10 mouse cellular contexts compared by ENCODE assay signal in genomic region chr7:130261684-130262527, GRCm38 (mm10).
DNase-seq lines count a peak whose midpoint lies in the region; ATAC-seq lines count a peak whose summit lies in the region.
"Had no signal": no experiment of that assay in that cellular context is flagged by ENCODE, and none has a peak within 500 bp of the region (broad histone marks: within the 10 kb centered on the region; RNA-seq: fewer than 3 reads in every experiment).

No protein-coding gene starts in this region.

- H3K4me2 ChIP-seq in kidney, embryonic 15.5 days: peak overlapping the region; percentile 86
- peak overlapping the region; percentile 88 for H3K4me2 ChIP-seq in embryonic facial prominence, embryonic 11.5 days (ENCODE audit: low read depth, low read length)
- H3K4me2 ChIP-seq in forebrain, embryonic 16.5 days (ENCODE audit: low read length): peak overlapping the region; percentile 87
- H3K4me2 ChIP-seq in midbrain, embryonic 12.5 days (replicated peaks): peak overlapping the region; percentile 85

- peaks cover 80% of the 10 kb centered on the region for H3K4me1 ChIP-seq in kidney, embryonic 15.5 days
- peaks cover 15% of the 10 kb centered on the region for H3K4me1 ChIP-seq in embryonic facial prominence, embryonic 11.5 days (ENCODE audit: control insufficient read depth, insufficient read depth, low read length)
- peaks cover 68% of the 10 kb centered on the region for H3K4me1 ChIP-seq in forebrain, embryonic 16.5 days (replicated peaks; ENCODE audit: control insufficient read depth, insufficient read depth, low read length)
- H3K4me1 ChIP-seq in midbrain, embryonic 12.5 days: peaks cover 79% of the 10 kb centered on the region

- H3K4me3 ChIP-seq in kidney, embryonic 15.5 days (replicated peaks): peak overlapping the region; percentile 81
- peak overlapping the region; percentile 83 for H3K4me3 ChIP-seq in embryonic facial prominence, embryonic 11.5 days (ENCODE audit: low read depth, low read length)
- H3K4me3 ChIP-seq in forebrain, embryonic 16.5 days (replicated peaks; ENCODE audit: low read length): peak overlapping the region; percentile 75
- peak overlapping the region; percentile 86 for H3K4me3 ChIP-seq in midbrain, embryonic 12.5 days
- H3K4me3 ChIP-seq: erythroblast, embryonic 14.5 days had no signal

- no peaks in the 10 kb centered on the region for H3K27me3 ChIP-seq in kidney, embryonic 15.5 days
- no peaks in the 10 kb centered on the region for H3K27me3 ChIP-seq in embryonic facial prominence, embryonic 11.5 days (ENCODE audit: control insufficient read depth, insufficient read depth, low read length)
- no peaks in the 10 kb centered on the region for H3K27me3 ChIP-seq in forebrain, embryonic 16.5 days (replicated peaks; ENCODE audit: control insufficient read depth, insufficient read depth, low read length)
- H3K27me3 ChIP-seq in midbrain, embryonic 12.5 days: peaks cover 26% of the 10 kb centered on the region

- peaks cover 17% of the 10 kb centered on the region for H3K36me3 ChIP-seq in kidney, embryonic 15.5 days
- H3K36me3 ChIP-seq in embryonic facial prominence, embryonic 11.5 days (replicated peaks; ENCODE audit: control insufficient read depth, insufficient read depth, low read depth, low read length): no peaks in the 10 kb centered on the region; the same call in 1 of the 2 replicates
- no peaks in the 10 kb centered on the region for H3K36me3 ChIP-seq in forebrain, embryonic 16.5 days (ENCODE audit: control insufficient read depth, insufficient read depth)
- no peaks in the 10 kb centered on the region for H3K36me3 ChIP-seq in midbrain, embryonic 12.5 days

- peak overlapping the region; percentile 82 for H3K9ac ChIP-seq in kidney, embryonic 15.5 days
- peak overlapping the region; percentile 29 for H3K9ac ChIP-seq in embryonic facial prominence, embryonic 11.5 days (replicated peaks; ENCODE audit: low read length)
- H3K9ac ChIP-seq in forebrain, embryonic 16.5 days (replicated peaks; ENCODE audit: low read depth, low read length): peak overlapping the region; percentile 46
- peak overlapping the region; percentile 89 for H3K9ac ChIP-seq in midbrain, embryonic 12.5 days (replicated peaks)
- H3K9ac ChIP-seq: liver, embryonic 14.5 days had no signal

- H3K9me3 ChIP-seq in kidney, embryonic 15.5 days (replicated peaks): no peaks in the 10 kb centered on the region
- no peaks in the 10 kb centered on the region for H3K9me3 ChIP-seq in embryonic facial prominence, embryonic 11.5 days (replicated peaks; ENCODE audit: control insufficient read depth, low read length)
- H3K9me3 ChIP-seq in forebrain, embryonic 16.5 days (ENCODE audit: control insufficient read depth, low read length): no peaks in the 10 kb centered on the region
- H3K9me3 ChIP-seq in midbrain, embryonic 12.5 days: no peaks in the 10 kb centered on the region

- peak overlapping the region; percentile 69 for H3K27ac ChIP-seq in kidney, embryonic 15.5 days
- H3K27ac ChIP-seq in embryonic facial prominence, embryonic 11.5 days (replicated peaks; ENCODE audit: low read depth, low read length): no peak overlapping the region
- H3K27ac ChIP-seq in forebrain, embryonic 16.5 days (ENCODE audit: low read length): peak overlapping the region; percentile 68
- H3K27ac ChIP-seq in midbrain, embryonic 12.5 days (replicated peaks): peak overlapping the region; percentile 91
- H3K27ac ChIP-seq: liver, embryonic 14.5 days had no signal

- no peak for DNase-seq in kidney, adult 11 months
- peak; percentile 28 for DNase-seq in embryonic facial prominence, embryonic 11.5 days (ENCODE audit: low spot score)
- no peak for DNase-seq in gastrocnemius, postnatal 4 days (ENCODE audit: low spot score in 2 of 2)
- no peak for DNase-seq in retina, embryonic 14.5 days (ENCODE audit: low spot score)
- DNase-seq in thymus, adult 18-20 months: no peak

- 41% methylated on average over 17 of the region's 17 CpGs for WGBS in kidney, embryonic 15.5 days
- 39% methylated on average over 17 of the region's 17 CpGs for WGBS in embryonic facial prominence, embryonic 11.5 days
- WGBS in forebrain, embryonic 16.5 days: 21% methylated on average over 17 of the region's 17 CpGs
- WGBS in midbrain, embryonic 12.5 days: 23% methylated on average over 17 of the region's 17 CpGs

- ATAC-seq in kidney, embryonic 15.5 days (replicated peaks; ENCODE audit: low FRiP score): no peak
- no peak for ATAC-seq in embryonic facial prominence, embryonic 11.5 days (replicated peaks; ENCODE audit: insufficient number of reproducible peaks, low FRiP score, low TSS enrichment, low read depth)
- ATAC-seq in forebrain, embryonic 16.5 days: no peak
- ATAC-seq in midbrain, embryonic 12.5 days (ENCODE audit: low FRiP score, low read depth): no peak

Comparison
In these comparisons a context has a peak if more than half of its experiments do, and no peak if none do; other contexts are left out.
1. H3K9ac ChIP-seq: peak in every context shown above with its lines; median percentile 89 in midbrain, embryonic 12.5 days; 82 in kidney, embryonic 15.5 days; 46 in forebrain, embryonic 16.5 days; 29 in embryonic facial prominence, embryonic 11.5 days.